Mouse (Mus musculus) MEL (cell line): ENCODE measurements around the gene Zmynd10.

Source experiments
- BHLHE40 ChIP-seq: IDR thresholded peaks from 2 replicates; pipeline ENCODE4 v1.6.1; 2012; ENCODE audit warnings: low read depth, mild to moderate bottlenecking, inconsistent platforms, low read length, improper control_type of control experiment, borderline replicate concordance
- CTCF ChIP-seq, 3 experiments: IDR thresholded peaks in 2 of 3; conservative IDR thresholded peaks in 1 of 3; 2 replicates each; pipeline ENCODE4 v1.5.1; 2011 to 2012; ENCODE audit warnings: low read length in 3 of 3, low read depth in 2 of 3, mild to moderate bottlenecking in 2 of 3, improper control_type of control experiment in 1 of 3, inconsistent platforms in 1 of 3, mixed read lengths in 1 of 3, moderate library complexity in 1 of 3; ENCODE audit not compliant: control insufficient read depth in 1 of 3, insufficient read depth in 1 of 3, poor library complexity in 1 of 3, severe bottlenecking in 1 of 3
- ELF1 ChIP-seq: IDR thresholded peaks from 2 replicates; pipeline ENCODE4 v1.6.1; 2014; ENCODE audit warnings: low read depth, mild to moderate bottlenecking, inconsistent platforms, low read length, improper control_type of control experiment, moderate library complexity
- HCFC1 ChIP-seq: IDR thresholded peaks from 2 replicates; pipeline ENCODE4 v1.6.1; 2012; ENCODE audit warnings: low read depth, mild to moderate bottlenecking, inconsistent platforms, low read length, improper control_type of control experiment, moderate library complexity
- MAFK ChIP-seq: IDR thresholded peaks from 2 replicates; pipeline ENCODE4 v1.6.1; 2011; ENCODE audit warnings: low read depth, mild to moderate bottlenecking, low read length, improper control_type of control experiment, borderline replicate concordance
- MEF2A ChIP-seq: IDR thresholded peaks from 2 replicates; pipeline ENCODE4 v1.6.1; 2014; ENCODE audit warnings: low read depth, mild to moderate bottlenecking, inconsistent platforms, low read length, improper control_type of control experiment; ENCODE audit not compliant: poor library complexity, insufficient replicate concordance, severe bottlenecking; ENCODE audit errors: extremely low read depth
- MYC ChIP-seq: IDR thresholded peaks from 2 replicates; pipeline ENCODE4 v1.6.1; 2011; ENCODE audit warnings: low read depth, mild to moderate bottlenecking, low read length, improper control_type of control experiment, moderate library complexity
- POLR2A ChIP-seq, 2 experiments: IDR thresholded peaks; 2 replicates each; pipeline ENCODE4 v1.6.1; 2011 to 2012; ENCODE audit warnings: low read length in 2 of 2, mild to moderate bottlenecking in 2 of 2, control low read depth in 1 of 2, improper control_type of control experiment in 1 of 2, low read depth in 1 of 2, moderate library complexity in 1 of 2; ENCODE audit not compliant: control insufficient read depth in 1 of 2, insufficient read depth in 1 of 2, poor library complexity in 1 of 2
- POLR2AphosphoS2 ChIP-seq: IDR thresholded peaks from 2 replicates; pipeline ENCODE4 v1.6.1; 2011; ENCODE audit warnings: low read length, improper control_type of control experiment
- USF1 ChIP-seq: IDR thresholded peaks from 2 replicates; pipeline ENCODE4 v1.6.1; 2014; ENCODE audit warnings: low read depth, mild to moderate bottlenecking, inconsistent platforms, low read length, improper control_type of control experiment, moderate library complexity
- ZMIZ1 ChIP-seq: IDR thresholded peaks from 2 replicates; pipeline ENCODE4 v1.6.1; 2012; ENCODE audit warnings: low read depth, mild to moderate bottlenecking, inconsistent platforms, low read length, improper control_type of control experiment, moderate library complexity

- TF ChIP-seq ZMIZ1, result no peak
- no peak for TF ChIP-seq MYC
- TF ChIP-seq CTCF (IDR thresholded peaks at IDR 0.05 in 2 of 3, conservative IDR thresholded peaks at IDR 0.05 in 1 of 3; ENCODE audit: control insufficient read depth in 1 of 3, insufficient read depth in 1 of 3, low read depth in 2 of 3, low read length in 3 of 3, poor library complexity in 1 of 3, severe bottlenecking in 1 of 3), result no peak
- TF ChIP-seq USF1, result no peak
- TF ChIP-seq POLR2AphosphoS2, result no peak
- no peak for TF ChIP-seq ELF1
- TF ChIP-seq POLR2A (IDR thresholded peaks at IDR 0.05; ENCODE audit: control insufficient read depth in 1 of 2, insufficient read depth in 1 of 2, low read depth in 1 of 2, low read length in 2 of 2, poor library complexity in 1 of 2), result no peak
- no peak for TF ChIP-seq HCFC1
- TF ChIP-seq BHLHE40, result no peak
- TF ChIP-seq MEF2A, result no peak
- TF ChIP-seq MAFK, result no peak
These were observed 2.4 kb upstream of the Zmynd10 start for GRCm38 (mm10) chr9:107544729-107545128.
